Mouse (Mus musculus) gastrocnemius, adult 2 months (tissue): Measurements from ENCODE around the gene Wdr25. TPM values are rescaled to one million over a fixed set of nuclear protein-coding genes. Genes with fewer than 3 reads are reported as not detected.
A peak's percentile ranks its signal among the peaks of the same experiment; 100 is the strongest.

ENCODE experiments used
- DNase-seq: peaks from one replicate; pipeline ENCODE4 v3.0.0; 2022
- H3K27ac ChIP-seq: fragments of 200-600 bp; 2 replicates; pipeline ENCODE4 v1.8.1; 2022; ENCODE audit warnings: mild to moderate bottlenecking
- H3K4me3 ChIP-seq: fragments of 200-600 bp; 2 replicates; pipeline ENCODE4 v1.8.1; 2022; ENCODE audit warnings: mild to moderate bottlenecking, moderate library complexity
- CTCF ChIP-seq: fragments of 200-600 bp; IDR thresholded peaks from 2 replicates; pipeline ENCODE4 v1.8.1; 2022; ENCODE audit warnings: antibody characterized with exemption, mild to moderate bottlenecking, moderate library complexity
- intact Hi-C: fragments of 180-260 bp; cut with DNase I; formaldehyde crosslinking; loops from one replicate; pipeline ENCODE4 v1.15.1; 2025
- total RNA-seq, 2 experiments: library from RNA; stranded (reverse); gene quantifications; 2 replicates each; pipeline ENCODE4 v1.2.3; 2021

The Wdr25 gene
- total RNA-seq, 2 experiments from 2014 or later, result 2.5 to 5.3 TPM

DNA sequence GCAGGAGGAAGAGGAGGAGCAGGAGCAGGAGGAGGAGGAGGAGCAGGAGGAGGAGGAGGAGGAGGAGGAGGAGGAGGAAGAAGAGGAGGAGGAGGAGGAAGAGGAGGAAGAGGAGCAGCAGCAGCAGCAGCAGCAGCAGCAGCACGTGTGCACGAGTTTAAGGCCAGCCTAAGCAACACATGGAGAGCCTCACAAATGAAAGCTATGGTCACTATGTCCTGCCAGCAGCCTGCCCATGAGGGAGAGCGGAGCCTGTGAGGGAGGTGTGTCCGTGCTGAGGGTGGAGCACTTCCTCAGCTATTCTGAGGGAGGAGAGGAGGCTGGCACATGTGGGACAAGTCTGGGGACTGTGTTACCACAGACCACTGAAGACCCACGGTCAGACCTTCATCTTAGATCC lies 20.3 kb upstream of the Wdr25 start:
- intact Hi-C loops, result no loop called here
- TF ChIP-seq CTCF, result no peak
- H3K27ac ChIP-seq, result no peak overlapping the region

DNA sequence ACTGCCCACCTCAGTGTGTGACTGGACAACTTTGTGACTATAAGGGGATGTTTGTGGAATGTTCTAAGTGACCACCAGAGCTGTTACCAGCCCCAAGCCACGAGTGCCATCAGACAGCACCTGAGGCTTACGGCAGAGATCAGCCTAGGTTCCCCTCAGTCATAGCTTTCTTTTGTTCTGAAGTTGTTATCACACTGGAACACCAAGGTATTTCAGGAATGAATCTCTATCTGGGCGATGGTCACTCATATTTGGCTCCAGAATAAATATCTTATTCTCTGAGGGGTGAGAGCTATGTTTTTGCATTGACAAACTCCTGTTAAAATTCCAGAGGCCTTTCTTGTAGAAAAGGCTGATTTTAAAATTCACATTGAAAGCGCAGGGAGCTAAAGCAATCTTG lies 14.3 kb upstream of the Wdr25 start:
- H3K4me3 ChIP-seq, result no peak overlapping the region
- intact Hi-C loops, result no loop called here
- no peak for DNase-seq
- H3K27ac ChIP-seq, result no peak overlapping the region
- TF ChIP-seq CTCF, result no peak

More for the DNA sequence above, 20.3 kb upstream of the Wdr25 start:
- DNase-seq, result no peak
- no peak overlapping the region for H3K4me3 ChIP-seq

DNA sequence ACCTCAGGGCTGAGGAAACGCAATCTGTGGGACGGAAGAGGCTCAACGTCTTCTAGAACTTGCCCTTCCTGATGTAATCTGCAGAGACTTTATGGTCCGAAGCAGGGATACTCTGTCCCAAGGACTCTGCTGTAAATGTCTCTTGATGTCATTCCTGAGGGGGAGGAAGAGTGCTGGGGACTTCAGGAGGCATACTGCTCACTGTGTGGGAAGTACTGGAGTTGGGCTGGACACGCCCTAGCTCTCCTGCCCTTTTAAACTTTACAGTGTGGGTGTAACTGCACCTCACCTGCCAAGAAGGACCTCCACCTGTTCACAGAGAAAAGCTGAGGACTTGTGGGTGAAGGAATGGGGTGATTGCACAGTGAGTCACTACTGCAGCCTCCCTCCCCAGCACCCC lies 12.8 kb upstream of the Wdr25 start:
- no peak for DNase-seq
- H3K27ac ChIP-seq, result no peak overlapping the region
- TF ChIP-seq CTCF, result no peak
- H3K4me3 ChIP-seq, result no peak overlapping the region
- intact Hi-C loops, result no loop called here

DNA sequence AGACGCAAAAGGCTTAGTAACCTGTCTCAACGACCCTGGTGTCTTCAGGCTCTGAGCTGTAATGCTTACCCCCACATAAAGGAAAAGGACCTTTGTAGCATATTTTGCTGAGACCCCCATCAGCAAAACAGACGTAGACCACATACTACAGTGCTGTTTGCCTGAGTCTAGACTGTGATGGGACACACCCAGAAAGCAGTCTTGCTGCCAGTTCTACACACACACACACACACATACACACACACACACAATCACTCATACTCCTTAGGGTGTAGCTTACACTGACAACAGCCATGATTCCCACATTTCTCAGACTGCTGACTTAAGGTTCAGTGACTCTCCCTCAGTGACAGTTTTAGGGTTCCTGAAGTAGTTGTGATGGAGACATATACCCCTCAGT lies 12.2 kb upstream of the Wdr25 start:
- TF ChIP-seq CTCF, result no peak
- no peak overlapping the region for H3K27ac ChIP-seq
- no peak overlapping the region for H3K4me3 ChIP-seq
- intact Hi-C loops, result no loop called here
- DNase-seq, result no peak

DNA sequence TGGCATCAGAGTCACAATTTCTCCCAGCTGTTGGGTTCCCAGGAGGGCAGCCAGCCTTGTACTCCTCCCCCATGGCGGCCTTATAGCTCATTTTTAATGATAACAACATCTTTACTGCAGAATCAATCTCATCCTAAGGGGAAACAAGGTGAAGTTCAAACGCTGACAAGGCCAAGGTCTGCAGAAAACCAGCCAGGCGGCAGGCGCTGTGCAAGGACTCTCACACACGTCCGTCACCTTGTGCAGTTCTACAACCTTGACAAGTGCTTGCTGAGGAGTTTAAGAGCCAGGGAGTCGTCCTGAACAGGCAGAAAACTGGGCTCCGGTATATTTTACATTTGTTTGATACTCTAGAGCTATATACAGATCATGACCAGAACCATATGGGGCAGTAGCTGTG lies 10.7 kb upstream of the Wdr25 start:
- no peak for TF ChIP-seq CTCF
- no peak overlapping the region for H3K27ac ChIP-seq
- intact Hi-C loops, result no loop called here
- no peak overlapping the region for H3K4me3 ChIP-seq
- no peak for DNase-seq

DNA sequence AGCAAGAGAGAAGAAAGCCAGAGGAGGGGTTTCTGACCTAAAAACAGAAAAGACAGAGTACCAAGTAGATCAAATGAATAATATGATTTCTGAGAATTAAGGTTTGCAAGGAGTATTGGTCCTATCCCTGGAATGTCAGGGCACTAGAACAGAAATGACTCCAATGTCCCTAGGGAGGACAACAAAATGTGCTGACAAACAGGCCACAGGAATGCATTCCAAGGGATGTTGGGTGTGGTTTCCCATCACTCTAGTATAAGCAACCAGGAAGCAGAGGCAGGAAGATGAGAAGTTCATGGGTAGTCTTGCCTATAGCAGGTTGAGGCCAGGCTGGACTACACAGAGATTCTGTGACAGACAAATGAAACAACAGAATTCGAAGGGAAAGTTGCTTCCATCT lies 7.5 kb upstream of the Wdr25 start:
- peak overlapping the region; percentile 66 for H3K27ac ChIP-seq

DNA sequence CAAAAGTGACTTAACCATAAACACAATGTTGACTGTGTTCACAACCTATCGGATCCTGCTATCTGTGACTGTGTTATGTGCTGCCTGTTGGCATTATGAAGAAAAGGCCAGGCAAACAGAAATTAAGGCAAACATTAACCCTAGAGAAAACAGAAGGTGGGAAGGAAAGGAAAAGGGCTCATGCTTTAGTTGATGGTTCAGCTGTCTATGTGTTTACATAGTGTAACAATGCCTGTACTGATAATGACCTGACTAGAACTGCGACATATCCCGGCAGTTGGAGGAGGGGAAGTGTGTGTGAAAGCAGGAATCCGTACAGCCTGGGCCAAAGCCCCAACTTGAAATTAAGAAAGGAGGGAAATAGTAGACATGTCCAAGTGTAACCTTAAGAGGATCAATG lies 6.4 kb upstream of the Wdr25 start:
- no peak for TF ChIP-seq CTCF
- intact Hi-C loops, result no loop called here

More for the DNA sequence above, 7.5 kb upstream of the Wdr25 start:
- H3K4me3 ChIP-seq, result no peak overlapping the region
- intact Hi-C loops, result no loop called here
- no peak for TF ChIP-seq CTCF
- no peak for DNase-seq

DNA sequence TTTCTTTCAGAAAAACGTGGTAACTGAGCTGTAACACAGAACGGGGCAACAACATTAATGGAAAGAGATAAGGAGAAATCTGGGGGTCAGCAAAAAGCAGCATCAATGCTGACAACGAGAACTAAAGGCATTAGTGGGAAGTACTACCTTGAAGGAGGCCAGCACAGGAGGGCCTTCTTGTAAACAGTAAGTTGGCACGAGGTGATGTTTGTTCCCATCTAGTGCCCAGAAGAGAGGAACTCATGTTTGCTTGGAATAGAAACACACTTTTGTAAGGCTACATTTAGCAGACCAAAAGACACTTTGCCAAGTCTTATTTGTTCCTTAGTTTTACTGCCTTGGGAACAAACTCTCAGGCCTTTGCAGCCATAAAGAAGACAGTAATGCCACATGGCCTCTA lies 4.8 kb upstream of the Wdr25 start:
- Histone ChIP-seq H3K27ac (no peak overlapping the region), H3K4me3 (no peak overlapping the region)
- no peak for DNase-seq
- TF ChIP-seq CTCF, result no peak
- intact Hi-C loops, result no loop called here

More for the DNA sequence above, 6.4 kb upstream of the Wdr25 start:
- Histone ChIP-seq H3K4me3 (no peak overlapping the region), H3K27ac (no peak overlapping the region)
- no peak for DNase-seq

DNA sequence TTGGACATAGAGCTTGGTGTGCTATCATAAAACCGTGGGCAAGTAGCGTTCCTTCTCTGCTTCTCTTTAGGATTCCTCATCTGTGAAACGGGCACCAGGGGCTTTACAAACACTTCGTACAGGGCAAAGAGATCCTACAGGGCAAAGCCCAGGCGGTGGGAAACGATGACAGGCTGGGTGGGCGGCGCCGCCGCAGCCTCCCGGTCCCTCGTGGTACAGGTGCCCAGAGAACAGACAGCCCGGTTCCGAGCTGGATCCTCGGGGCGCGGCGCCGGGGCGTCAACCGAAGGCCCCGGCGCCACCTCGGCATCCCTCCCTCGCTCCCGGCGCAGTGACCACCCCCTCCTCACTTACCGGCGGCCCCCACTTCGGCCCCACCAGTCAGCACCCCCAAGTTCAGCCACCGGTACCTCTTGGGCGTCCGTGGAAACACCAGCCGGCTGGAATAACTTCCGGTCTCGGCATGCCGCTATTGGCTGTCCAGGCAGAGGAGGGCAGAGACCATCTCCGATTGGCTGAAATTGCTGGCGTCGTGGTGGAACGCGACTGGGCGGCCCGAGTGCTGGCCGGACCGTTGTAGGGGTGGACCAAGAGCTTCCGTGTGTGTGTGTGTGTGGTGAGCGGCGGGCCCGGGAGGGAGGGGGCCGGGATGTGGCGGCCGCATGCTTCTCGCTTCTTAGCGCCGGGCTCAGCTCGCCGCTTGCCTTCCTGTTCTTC lies 442 bp downstream of the Wdr25 start, which contains the start of gene Wars:
TSS of gene Wars (minus strand) at position 460 of the 717 bp plus-strand sequence.
- intact Hi-C loops, result no loop called here
- peak; percentile 98 for DNase-seq
- no peak for TF ChIP-seq CTCF

DNA sequence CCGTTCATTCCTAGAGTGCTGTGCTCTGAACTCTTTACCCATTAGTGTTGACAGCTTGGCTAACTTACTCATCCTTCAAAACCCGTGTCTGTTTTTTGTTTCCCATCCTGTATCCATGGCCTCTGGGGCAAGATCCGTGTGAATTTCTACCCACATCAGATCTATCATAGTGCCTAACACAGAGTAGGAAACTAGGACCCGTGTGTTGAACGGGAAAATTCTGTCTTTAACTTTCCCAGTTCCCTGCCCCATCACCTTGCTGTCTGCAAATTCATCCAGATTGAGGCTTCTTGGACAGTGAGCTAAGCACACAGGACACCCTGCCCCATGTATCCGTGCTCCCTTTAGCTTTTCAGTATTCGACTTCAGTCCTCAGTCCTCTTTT lies 993 bp downstream of the Wdr25 start:
- DNase-seq, result no peak
- peak overlapping the region; percentile 92 for H3K4me3 ChIP-seq
- intact Hi-C loops, result no loop called here
- no peak for TF ChIP-seq CTCF
- peak overlapping the region; percentile 91 for H3K27ac ChIP-seq

More for the DNA sequence above, 442 bp downstream of the Wdr25 start, which contains the start of gene Wars:
- H3K27ac ChIP-seq, result peak within 1 kb of the TSS; percentile 91
- peak within 1 kb of the TSS; percentile 92 for H3K4me3 ChIP-seq

DNA sequence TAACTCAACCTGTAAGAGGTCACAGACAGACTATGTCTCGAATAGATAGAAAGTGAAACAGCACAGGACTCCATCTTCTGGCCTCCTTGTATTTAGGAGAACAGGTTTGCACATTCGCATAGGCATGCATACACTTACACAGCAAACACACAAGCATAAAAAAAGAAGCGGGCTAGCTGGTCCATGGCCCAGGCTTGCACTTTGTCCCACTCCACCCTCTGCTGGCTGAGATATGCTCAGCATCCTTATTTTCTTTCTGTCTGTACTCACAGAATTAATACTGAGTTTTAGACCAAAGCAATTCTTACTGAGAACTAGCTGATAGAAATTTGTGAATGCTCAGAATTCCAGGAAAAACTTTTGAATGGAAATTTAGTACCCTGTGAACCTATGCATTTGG lies 2.6 kb downstream of the Wdr25 start:
- DNase-seq, result no peak
- intact Hi-C loops, result loop anchor here (5.0 kb wide), 1 partner anchor 84 kb away; no protein-coding TSS in a partner anchor
- peak; percentile 59 for TF ChIP-seq CTCF
- H3K4me3 ChIP-seq, result no peak overlapping the region
- H3K27ac ChIP-seq, result no peak overlapping the region

DNA sequence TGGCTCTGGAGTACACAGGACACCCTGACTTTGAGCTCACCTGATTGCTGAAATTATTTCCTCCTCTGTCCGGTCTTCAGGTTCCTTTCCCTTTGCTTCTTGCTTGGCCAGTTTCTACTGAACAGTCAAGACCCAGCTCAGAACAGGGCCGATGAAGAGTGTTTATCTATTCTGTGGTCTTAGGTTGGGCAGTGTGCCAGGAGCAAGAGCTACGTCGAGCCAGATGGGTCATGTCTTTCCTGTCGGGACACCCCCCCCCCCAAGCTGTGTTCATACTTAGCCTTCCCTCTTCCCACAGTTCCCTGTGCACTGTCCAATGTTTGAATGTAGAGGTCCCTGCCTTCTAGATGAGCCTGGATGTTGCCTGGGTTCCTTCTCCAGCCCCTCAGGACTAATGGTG lies 7.9 kb downstream of the Wdr25 start:
- no peak for DNase-seq
- H3K4me3 ChIP-seq, result no peak overlapping the region
- no peak for TF ChIP-seq CTCF
- H3K27ac ChIP-seq, result no peak overlapping the region
- intact Hi-C loops, result loop anchor here (10.0 kb wide), 1 partner anchor 413 kb away; no protein-coding TSS in a partner anchor

DNA sequence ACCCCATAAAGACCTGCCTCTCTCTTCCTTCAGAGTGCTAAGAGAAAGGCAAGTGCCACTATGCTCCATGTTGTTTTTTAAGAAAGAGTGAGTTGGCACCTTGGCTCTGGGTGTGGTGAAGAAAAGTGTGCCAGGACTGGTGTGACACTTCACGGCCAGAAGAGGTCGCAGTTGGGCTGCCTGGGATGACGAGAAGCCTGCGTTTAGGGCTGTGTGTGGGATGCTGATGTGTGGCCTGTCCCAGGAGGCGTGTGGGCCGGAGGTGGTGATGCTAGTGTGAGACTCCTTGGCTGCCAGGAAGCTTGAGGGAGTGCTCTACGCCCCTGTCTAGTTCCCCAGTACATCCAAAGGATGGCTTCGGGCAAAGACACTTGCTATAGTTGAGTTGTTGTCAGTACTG lies 9.5 kb downstream of the Wdr25 start:
- H3K27ac ChIP-seq, result no peak overlapping the region
- intact Hi-C loops, result loop anchor here (1.0 to 10.0 kb wide), 2 partner anchors 412 to 490 kb away; no protein-coding TSS in a partner anchor
- peak; percentile 94 for TF ChIP-seq CTCF
- peak; percentile 71 for DNase-seq
- no peak overlapping the region for H3K4me3 ChIP-seq
